In the genomic region with DNA sequence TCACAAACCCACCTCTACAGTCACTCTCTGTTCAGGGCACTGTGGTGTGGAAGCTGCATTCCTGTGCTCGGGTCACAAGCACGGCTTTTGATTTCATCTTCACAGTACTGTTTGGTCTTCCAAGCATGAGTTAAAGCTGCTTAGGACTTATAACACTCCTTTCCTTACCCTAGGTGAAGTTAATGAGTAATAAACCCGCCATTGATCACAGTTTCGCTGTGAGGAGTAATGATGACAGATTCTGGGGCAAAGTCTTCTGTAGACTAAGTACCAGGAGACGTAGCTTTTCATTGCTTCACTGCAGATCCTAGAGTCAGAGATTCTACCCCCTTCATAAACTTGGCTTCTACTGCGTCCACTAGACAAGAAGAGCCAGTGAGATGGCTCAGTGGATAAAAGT, we compare ENCODE assay signal across 30 mouse cellular contexts. TPM values are rescaled to one million over a fixed set of nuclear protein-coding genes. Genes with fewer than 3 reads are reported as not detected.
DNase-seq lines count a peak whose midpoint lies in the region; ATAC-seq and TF ChIP-seq lines count a peak whose summit lies in the region.
"Had no signal": no experiment of that assay in that cellular context is flagged by ENCODE, and none has a peak within 500 bp of the region (broad histone marks: within the 10 kb centered on the region; RNA-seq: fewer than 3 reads in every experiment).

No protein-coding gene starts in this region.

- 0 out of 2 replicates have a peak overlapping the region, but pooled peaks have one; percentile 19 for H3K4me2 ChIP-seq in kidney, embryonic 16.5 days (replicated peaks; ENCODE audit: low read depth, low read length)
- H3K4me2 ChIP-seq in intestine, embryonic 16.5 days (ENCODE audit: low read depth, low read length): peak overlapping the region; percentile 43
- 0 out of 2 replicates have a peak overlapping the region, but pooled peaks have one; percentile 31 for H3K4me2 ChIP-seq in liver, postnatal 0 days (ENCODE audit: low read depth, low read length)
- H3K4me2 ChIP-seq: embryonic facial prominence, embryonic 15.5 days; forebrain, embryonic 12.5 days; heart, embryonic 15.5 days; kidney, embryonic 15.5 days; lung, embryonic 14.5 days had no signal

- H3K36me3 ChIP-seq in kidney, embryonic 16.5 days (ENCODE audit: insufficient read depth, low read length): no peaks in the 10 kb centered on the region
- no peaks in the 10 kb centered on the region for H3K36me3 ChIP-seq in intestine, embryonic 16.5 days (ENCODE audit: control insufficient read depth, insufficient read depth, low read length)
- peaks cover 88% of the 10 kb centered on the region for H3K36me3 ChIP-seq in liver, postnatal 0 days (replicated peaks; ENCODE audit: insufficient read depth, low read length)
- H3K36me3 ChIP-seq: embryonic facial prominence, embryonic 10.5 days; embryonic facial prominence, embryonic 15.5 days; forebrain, embryonic 12.5 days; kidney, embryonic 15.5 days had no signal

- 52% methylated on average over 6 of the region's 6 CpGs for WGBS in kidney, embryonic 16.5 days
- WGBS in intestine, embryonic 16.5 days: 56% methylated on average over 6 of the region's 6 CpGs
- WGBS in liver, postnatal 0 days (ENCODE audit: insufficient replicate concordance): 63% methylated on average over 6 of the region's 6 CpGs

- H3K4me1 ChIP-seq in kidney, embryonic 16.5 days (ENCODE audit: insufficient read depth, low read length): no peaks in the 10 kb centered on the region
- H3K4me1 ChIP-seq in intestine, embryonic 16.5 days (ENCODE audit: control insufficient read depth, insufficient read depth, low read length): 0 out of 2 replicates have a peak, but pooled peaks cover 10% of the 10 kb centered on the region
- H3K4me1 ChIP-seq in liver, postnatal 0 days (ENCODE audit: insufficient read depth): peaks cover 16% of the 10 kb centered on the region
- H3K4me1 ChIP-seq: embryonic facial prominence, embryonic 10.5 days; embryonic facial prominence, embryonic 15.5 days; forebrain, embryonic 12.5 days; heart, embryonic 10.5 days; heart, embryonic 15.5 days had no signal

- ATAC-seq in kidney, embryonic 16.5 days (ENCODE audit: low FRiP score, low TSS enrichment): 0 out of 2 replicates have a peak, but pooled peaks have one; percentile 51
- ATAC-seq in intestine, embryonic 16.5 days: peak; percentile 91
- peak; percentile 50 for ATAC-seq in liver, postnatal 0 days
- ATAC-seq: hindbrain, embryonic 16.5 days; midbrain, embryonic 16.5 days had no signal

- TF ChIP-seq CTCF in liver, postnatal 0 days (IDR thresholded peaks at IDR 0.05; ENCODE audit: low read depth): no peak

- no peak for TF ChIP-seq EP300 in liver, postnatal 0 days (IDR thresholded peaks at IDR 0.05; ENCODE audit: low read depth)

- no peak for DNase-seq in kidney, adult 18-20 months
- DNase-seq in liver, postnatal 0 days: no peak
- peak; percentile 56 for DNase-seq in yolk sac, embryonic 10.5 days (ENCODE audit: low spot score)
- DNase-seq in layer of hippocampus, adult 11-12 months (ENCODE audit: low spot score): no peak
- no peak for DNase-seq in urinary bladder, postnatal 4 days (ENCODE audit: low spot score in 2 of 2)
- DNase-seq: adrenal gland, adult 8-10 months; cerebellum, adult 8-10 months; cerebellum, postnatal 25 days; gastrocnemius, postnatal 14 days; kidney, adult 11 months; kidney, postnatal 36 days; layer of hippocampus, postnatal 36 days; left cerebral cortex, postnatal 4 days; lung, embryonic 14.5 days; lung, postnatal 14 days; right cerebral cortex, adult 18-20 months; right cerebral cortex, postnatal 4 days; thymus, adult 18-20 months; thymus, postnatal 36 days had no signal

- H3K27me3 ChIP-seq in kidney, embryonic 16.5 days (ENCODE audit: insufficient read depth, low read length): no peaks in the 10 kb centered on the region
- H3K27me3 ChIP-seq in intestine, embryonic 16.5 days (replicated peaks; ENCODE audit: control insufficient read depth, insufficient read depth, low read length): no peaks in the 10 kb centered on the region
- no peaks in the 10 kb centered on the region for H3K27me3 ChIP-seq in liver, postnatal 0 days (ENCODE audit: insufficient read depth, low read length)
- H3K27me3 ChIP-seq: CH12.LX; embryonic facial prominence, embryonic 15.5 days; forebrain, embryonic 12.5 days; heart, embryonic 15.5 days; kidney, embryonic 15.5 days had no signal

- H3K9ac ChIP-seq in kidney, embryonic 16.5 days (replicated peaks; ENCODE audit: low read length): no peak overlapping the region
- no peak overlapping the region for H3K9ac ChIP-seq in intestine, embryonic 16.5 days (ENCODE audit: low read depth, low read length)
- H3K9ac ChIP-seq in liver, postnatal 0 days (replicated peaks): no peak overlapping the region
- H3K9ac ChIP-seq: embryonic facial prominence, embryonic 15.5 days; forebrain, embryonic 12.5 days; heart, embryonic 15.5 days; kidney, embryonic 15.5 days; lung, embryonic 14.5 days had no signal

- no peak overlapping the region for H3K4me3 ChIP-seq in kidney, embryonic 16.5 days (ENCODE audit: low read length)
- no peak overlapping the region for H3K4me3 ChIP-seq in intestine, embryonic 16.5 days (ENCODE audit: low read length)
- H3K4me3 ChIP-seq in liver, postnatal 0 days (ENCODE audit: low read depth, low read length): no peak overlapping the region
- H3K4me3 ChIP-seq: embryonic facial prominence, embryonic 10.5 days; embryonic facial prominence, embryonic 15.5 days; forebrain, embryonic 12.5 days; heart, embryonic 10.5 days; heart, embryonic 15.5 days; kidney, embryonic 15.5 days had no signal

- H3K27ac ChIP-seq in kidney, embryonic 16.5 days (ENCODE audit: low read length): no peak overlapping the region
- H3K27ac ChIP-seq in intestine, embryonic 16.5 days (ENCODE audit: low read length): peak overlapping the region; percentile 74
- H3K27ac ChIP-seq in liver, postnatal 0 days (ENCODE audit: low read depth): peak overlapping the region; percentile 49
- H3K27ac ChIP-seq: embryonic facial prominence, embryonic 10.5 days; embryonic facial prominence, embryonic 15.5 days; forebrain, embryonic 12.5 days; heart, embryonic 10.5 days; heart, embryonic 15.5 days; kidney, embryonic 15.5 days had no signal

- no peaks in the 10 kb centered on the region for H3K9me3 ChIP-seq in kidney, embryonic 16.5 days (ENCODE audit: low read length)
- H3K9me3 ChIP-seq in intestine, embryonic 16.5 days (ENCODE audit: control insufficient read depth, low read length): no peaks in the 10 kb centered on the region
- H3K9me3 ChIP-seq in liver, postnatal 0 days (ENCODE audit: low read length): no peaks in the 10 kb centered on the region
- H3K9me3 ChIP-seq: embryonic facial prominence, embryonic 10.5 days; embryonic facial prominence, embryonic 15.5 days; forebrain, embryonic 12.5 days; heart, embryonic 10.5 days; heart, embryonic 15.5 days; kidney, embryonic 15.5 days had no signal

RNA-seq across cellular contexts. Expression of gene Zc3hav1, which starts 19.1 kb away (rescaled TPM):
- 4.2 and 4.3 TPM in 2 replicates for polyA plus RNA-seq in kidney, embryonic 16.5 days (2015; fragmentation: Nextera tagmentation; extraction: Ambion mirVana)
- polyA plus RNA-seq in intestine, embryonic 16.5 days (2015; fragmentation: Nextera tagmentation; extraction: Ambion mirVana): 15.5 and 16.5 TPM in 2 replicates
- polyA plus RNA-seq in liver, postnatal 0 days (2015; fragmentation: Nextera tagmentation; extraction: Ambion mirVana): 14.7 and 16.6 TPM in 2 replicates

RNA-seq across cellular contexts. Expression of gene Zc3hav1l, which starts 36.2 kb away (rescaled TPM):
- 8.3 and 9.8 TPM in 2 replicates for polyA plus RNA-seq in kidney, embryonic 16.5 days (2015; fragmentation: Nextera tagmentation; extraction: Ambion mirVana)
- polyA plus RNA-seq in intestine, embryonic 16.5 days (2015; fragmentation: Nextera tagmentation; extraction: Ambion mirVana): 4.8 and 5.4 TPM in 2 replicates
- polyA plus RNA-seq in liver, postnatal 0 days (2015; fragmentation: Nextera tagmentation; extraction: Ambion mirVana): 0.59 and 0.61 TPM in 2 replicates

RNA-seq across cellular contexts. Expression of gene Ttc26, which starts 46.0 kb away (rescaled TPM):
- 7.9 and 9.8 TPM in 2 replicates for polyA plus RNA-seq in kidney, embryonic 16.5 days (2015; fragmentation: Nextera tagmentation; extraction: Ambion mirVana)
- 2.5 and 3.2 TPM in 2 replicates for polyA plus RNA-seq in intestine, embryonic 16.5 days (2015; fragmentation: Nextera tagmentation; extraction: Ambion mirVana)
- 0.11 and 0.16 TPM in 2 replicates for polyA plus RNA-seq in liver, postnatal 0 days (2015; fragmentation: Nextera tagmentation; extraction: Ambion mirVana)
